Mouse (Mus musculus) forebrain, embryonic 11.5 days (tissue): ENCODE results near the gene Dusp10. TPM values are rescaled to one million over a fixed set of nuclear protein-coding genes. Genes with fewer than 3 reads are reported as not detected.

Source experiments
- ATAC-seq: fragments of 200-750 bp; cut with Nextera tagmentation; replicated peaks from 2 replicates; pipeline ENCODE4 v1.8.0; 2017; ENCODE audit warnings: moderate TSS enrichment; ENCODE audit not compliant: low FRiP score
- DNase-seq: peaks from one replicate; pipeline ENCODE4 v3.0.0-alpha.2; 2017; ENCODE audit warnings: low spot score
- H3K27ac ChIP-seq: fragments of 300-500 bp; sonication (generic); 2 replicates; pipeline ENCODE4 v1.5.1; 2014; ENCODE audit warnings: low read depth, low read length
- H3K27me3 ChIP-seq: fragments of 300-500 bp; sonication (generic); 2 replicates; pipeline ENCODE4 v1.6.1; 2014; ENCODE audit warnings: mild to moderate bottlenecking, low read length, mixed read lengths; ENCODE audit not compliant: control insufficient read depth, insufficient read depth
- H3K36me3 ChIP-seq: fragments of 300-500 bp; sonication (generic); 2 replicates; pipeline ENCODE4 v1.6.1; 2014; ENCODE audit warnings: mild to moderate bottlenecking, low read length, moderate library complexity, mixed read lengths; ENCODE audit not compliant: control insufficient read depth, insufficient read depth
- H3K4me1 ChIP-seq: fragments of 300-500 bp; sonication (generic); replicated peaks from 2 replicates; pipeline ENCODE4 v1.6.1; 2014; ENCODE audit warnings: low read length, mixed read lengths; ENCODE audit not compliant: control insufficient read depth, insufficient read depth
- H3K4me2 ChIP-seq: fragments of 300-500 bp; sonication (generic); 2 replicates; pipeline ENCODE4 v1.6.1; 2014; ENCODE audit warnings: low read depth, mild to moderate bottlenecking, low read length, moderate library complexity, mixed read lengths; ENCODE audit not compliant: severe bottlenecking
- H3K4me3 ChIP-seq: fragments of 300-500 bp; sonication (generic); 2 replicates; pipeline ENCODE4 v1.5.1; 2014; ENCODE audit warnings: low read depth, low read length
- H3K9ac ChIP-seq: fragments of 300-500 bp; sonication (generic); 2 replicates; pipeline ENCODE4 v1.6.1; 2014; ENCODE audit warnings: low read length
- H3K9me3 ChIP-seq: fragments of 300-500 bp; sonication (generic); 2 replicates; pipeline ENCODE4 v1.6.1; 2016; ENCODE audit warnings: low read length, mixed read lengths; ENCODE audit not compliant: control insufficient read depth
- WGBS: fragments of 180-500 bp; shearing (Covaris S2); extraction: QIAGEN DNeasy Blood & Tissue Kit; methylation state at CpG from one replicate; pipeline ENCODE4 v1.1.7; 2014; 5-methylcytosine and 5-hydroxymethylcytosine counted together
- polyA plus RNA-seq: library from polyadenylated mRNA; unstranded; fragments of >200 nt; fragmentation: Nextera tagmentation; extraction: Ambion mirVana; gene quantifications from 2 replicates; pipeline ENCODE4 v1.2.1, GENCODE M21; 2014

Dusp10 gene
- polyA plus RNA-seq, 1 experiment from 2014 or later, result 10.8 TPM

- H3K27me3 ChIP-seq, result no peaks in the 10 kb centered on the region
- peak overlapping the region; percentile 11; the same call in 1 of the 2 replicates for H3K4me2 ChIP-seq
- peak overlapping the region; percentile 76 for H3K27ac ChIP-seq
- no peaks in the 10 kb centered on the region for H3K9me3 ChIP-seq
- DNase-seq, result peak; percentile 63
- peaks cover 12% of the 10 kb centered on the region for H3K4me1 ChIP-seq
- WGBS, result 63% methylated on average over 13 of the region's 13 CpGs
- H3K9ac ChIP-seq, result no peak overlapping the region
- H3K36me3 ChIP-seq, result peaks cover 4% of the 10 kb centered on the region; the same call in 1 of the 2 replicates
- ATAC-seq, result peak; percentile 93
- H3K4me3 ChIP-seq, result no peak overlapping the region
Measured at GRCm38 (mm10) chr1:184065589-184066361, 52.7 kb downstream of the Dusp10 start.

- ATAC-seq, result peak; percentile 70
- no peak for DNase-seq
- peak overlapping the region; percentile 11; the same call in 1 of the 2 replicates for H3K4me2 ChIP-seq
Measured at GRCm38 (mm10) chr1:184066460-184067287, 53.6 kb downstream of the Dusp10 start.

GRCm38 (mm10) chr1:184067704-184068558 is 54.8 kb downstream of the Dusp10 start:
- peaks cover 12% of the 10 kb centered on the region for H3K4me1 ChIP-seq
- peaks cover 4% of the 10 kb centered on the region; the same call in 1 of the 2 replicates for H3K36me3 ChIP-seq
- H3K27me3 ChIP-seq, result no peaks in the 10 kb centered on the region
- DNase-seq, result no peak
- no peak overlapping the region for H3K4me2 ChIP-seq
- H3K27ac ChIP-seq, result no peak overlapping the region
- no peak for ATAC-seq
- no peak overlapping the region for H3K9ac ChIP-seq
- 95% methylated on average over 18 of the region's 18 CpGs for WGBS
- H3K9me3 ChIP-seq, result no peaks in the 10 kb centered on the region
- H3K4me3 ChIP-seq, result no peak overlapping the region

More at GRCm38 (mm10) chr1:184066460-184067287, 53.6 kb downstream of the Dusp10 start:
- Histone ChIP-seq H3K9ac (peak overlapping the region; percentile 16; the same call in 1 of the 2 replicates), H3K27me3 (no peaks in the 10 kb centered on the region), H3K36me3 (peaks cover 4% of the 10 kb centered on the region; the same call in 1 of the 2 replicates), H3K27ac (peak overlapping the region; percentile 76), H3K4me3 (no peak overlapping the region), H3K4me1 (peaks cover 12% of the 10 kb centered on the region), H3K9me3 (no peaks in the 10 kb centered on the region)
- 48% methylated on average over 11 of the region's 11 CpGs for WGBS

GRCm38 (mm10) chr1:184068971-184069370 is 55.9 kb downstream of the Dusp10 start:
- DNase-seq (no peak), ATAC-seq (no peak)
- Histone ChIP-seq H3K4me2 (no peak overlapping the region), H3K27ac (no peak overlapping the region), H3K27me3 (no peaks in the 10 kb centered on the region), H3K36me3 (peaks cover 4% of the 10 kb centered on the region; the same call in 1 of the 2 replicates), H3K9ac (no peak overlapping the region), H3K4me1 (peaks cover 12% of the 10 kb centered on the region), H3K4me3 (no peak overlapping the region), H3K9me3 (no peaks in the 10 kb centered on the region)
- 95% methylated on average over 12 of the region's 12 CpGs for WGBS

GRCm38 (mm10) chr1:184076065-184076464 is 63.0 kb downstream of the Dusp10 start:
- H3K27ac ChIP-seq, result no peak overlapping the region
- no peak for ATAC-seq

GRCm38 (mm10) chr1:184076756-184077155 is 63.7 kb downstream of the Dusp10 start:
- 50% methylated on average over 2 of the region's 2 CpGs for WGBS
- Histone ChIP-seq H3K9me3 (no peaks in the 10 kb centered on the region), H3K4me3 (no peak overlapping the region), H3K4me2 (no peak overlapping the region), H3K27me3 (no peaks in the 10 kb centered on the region), H3K9ac (no peak overlapping the region), H3K27ac (no peak overlapping the region), H3K36me3 (no peaks in the 10 kb centered on the region; the same call in 1 of the 2 replicates), H3K4me1 (no peaks in the 10 kb centered on the region)
- ATAC-seq (no peak), DNase-seq (no peak)

More at GRCm38 (mm10) chr1:184076065-184076464, 63.0 kb downstream of the Dusp10 start:
- H3K36me3 ChIP-seq, result no peaks in the 10 kb centered on the region; the same call in 1 of the 2 replicates
- no peaks in the 10 kb centered on the region for H3K4me1 ChIP-seq
- H3K27me3 ChIP-seq, result no peaks in the 10 kb centered on the region
- H3K4me3 ChIP-seq, result no peak overlapping the region
- 89% methylated on average over 6 of the region's 6 CpGs for WGBS
- H3K9me3 ChIP-seq, result no peaks in the 10 kb centered on the region
- no peak overlapping the region for H3K9ac ChIP-seq
- H3K4me2 ChIP-seq, result no peak overlapping the region
- DNase-seq, result no peak

GRCm38 (mm10) chr1:184079304-184079703 is 66.2 kb downstream of the Dusp10 start:
- Histone ChIP-seq H3K36me3 (no peaks in the 10 kb centered on the region), H3K4me3 (no peak overlapping the region), H3K9me3 (no peaks in the 10 kb centered on the region), H3K27me3 (no peaks in the 10 kb centered on the region), H3K4me1 (no peaks in the 10 kb centered on the region), H3K27ac (no peak overlapping the region), H3K4me2 (no peak overlapping the region), H3K9ac (no peak overlapping the region)
- no peak for ATAC-seq
- DNase-seq, result no peak
- 97% methylated on average over 3 of the region's 3 CpGs for WGBS

GRCm38 (mm10) chr1:184082661-184083060 is 69.6 kb downstream of the Dusp10 start:
- H3K27ac ChIP-seq, result no peak overlapping the region
- no peak for ATAC-seq
- H3K4me1 ChIP-seq, result no peaks in the 10 kb centered on the region
- H3K4me3 ChIP-seq, result no peak overlapping the region
- no peak for DNase-seq
- H3K9ac ChIP-seq, result no peak overlapping the region
- no peaks in the 10 kb centered on the region for H3K36me3 ChIP-seq
- H3K9me3 ChIP-seq, result no peaks in the 10 kb centered on the region
- H3K27me3 ChIP-seq, result no peaks in the 10 kb centered on the region
- H3K4me2 ChIP-seq, result no peak overlapping the region
- WGBS, result 76% methylated on average over 3 of the region's 3 CpGs
